Mouse (Mus musculus) kidney, adult 11 months (tissue): ENCODE results near the gene Mettl7a2.
"Not testable (repeated sequence)": the region's sequence is repeated elsewhere in the genome, so short reads cannot be mapped to it uniquely, and the experiment has no call there.

Source experiments
- DNase-seq: peaks from one replicate; pipeline ENCODE4 v3.0.0; 2022

Gene Mettl7a2

GRCm38 (mm10) chr15:100352711-100353250 lies at the start of gene Mettl7a2, which contains the start of gene Methig1:
Mettl7a2 (plus strand) TSS chr15:100353200.
Methig1 (plus strand) TSS chr15:100353149.
- DNase-seq, result peak; percentile 58

GRCm38 (mm10) chr15:100303428-100304018 lies 49.5 kb upstream of the Mettl7a2 start:
- no peak for DNase-seq

GRCm38 (mm10) chr15:100304019-100304991 lies 48.7 kb upstream of the Mettl7a2 start, which contains the start of gene Mettl7a1:
Mettl7a1 (plus strand) TSS chr15:100304140.
- DNase-seq, result peak; percentile 82

- no peak for DNase-seq
Measured at GRCm38 (mm10) chr15:100306201-100306600, 46.8 kb upstream of the Mettl7a2 start.

- peak; percentile 41 for DNase-seq
Measured at GRCm38 (mm10) chr15:100307438-100308096, 45.4 kb upstream of the Mettl7a2 start.

- DNase-seq, result no peak
Measured at GRCm38 (mm10) chr15:100312346-100312745, 40.7 kb upstream of the Mettl7a2 start.

- no peak for DNase-seq
Measured at GRCm38 (mm10) chr15:100314448-100315145, 38.4 kb upstream of the Mettl7a2 start.

GRCm38 (mm10) chr15:100318014-100318671 lies 34.9 kb upstream of the Mettl7a2 start:
- peak; percentile 22 for DNase-seq

- DNase-seq, result no peak
Measured at GRCm38 (mm10) chr15:100319884-100320283, 33.1 kb upstream of the Mettl7a2 start.

GRCm38 (mm10) chr15:100320295-100320905 lies 32.6 kb upstream of the Mettl7a2 start:
- no peak for DNase-seq

- peak; percentile 86 for DNase-seq
Measured at GRCm38 (mm10) chr15:100321134-100321533, 31.9 kb upstream of the Mettl7a2 start.

- DNase-seq, result no peak
Measured at GRCm38 (mm10) chr15:100324021-100324591, 28.9 kb upstream of the Mettl7a2 start.

- no peak for DNase-seq
Measured at GRCm38 (mm10) chr15:100325235-100325634, 27.8 kb upstream of the Mettl7a2 start.

GRCm38 (mm10) chr15:100328089-100328488 lies 24.9 kb upstream of the Mettl7a2 start:
- DNase-seq, result not testable (repeated sequence)

- not testable (repeated sequence) for DNase-seq
Measured at GRCm38 (mm10) chr15:100329336-100329735, 23.7 kb upstream of the Mettl7a2 start.

- DNase-seq, result no peak
Measured at GRCm38 (mm10) chr15:100330739-100331138, 22.3 kb upstream of the Mettl7a2 start.

- not testable (repeated sequence) for DNase-seq
Measured at GRCm38 (mm10) chr15:100332077-100332961, 20.7 kb upstream of the Mettl7a2 start.

GRCm38 (mm10) chr15:100334629-100335028 lies 18.4 kb upstream of the Mettl7a2 start, which contains the start of gene Mettl7a3:
Mettl7a3 (plus strand) TSS chr15:100334929.
- no peak for DNase-seq

GRCm38 (mm10) chr15:100337328-100337727 lies 15.7 kb upstream of the Mettl7a2 start:
- DNase-seq, result not testable (repeated sequence)

GRCm38 (mm10) chr15:100337847-100338246 lies 15.2 kb upstream of the Mettl7a2 start:
- peak; percentile 77 for DNase-seq
